Mouse (Mus musculus): Measurements from ENCODE around the gene Rbm47.

DNA sequence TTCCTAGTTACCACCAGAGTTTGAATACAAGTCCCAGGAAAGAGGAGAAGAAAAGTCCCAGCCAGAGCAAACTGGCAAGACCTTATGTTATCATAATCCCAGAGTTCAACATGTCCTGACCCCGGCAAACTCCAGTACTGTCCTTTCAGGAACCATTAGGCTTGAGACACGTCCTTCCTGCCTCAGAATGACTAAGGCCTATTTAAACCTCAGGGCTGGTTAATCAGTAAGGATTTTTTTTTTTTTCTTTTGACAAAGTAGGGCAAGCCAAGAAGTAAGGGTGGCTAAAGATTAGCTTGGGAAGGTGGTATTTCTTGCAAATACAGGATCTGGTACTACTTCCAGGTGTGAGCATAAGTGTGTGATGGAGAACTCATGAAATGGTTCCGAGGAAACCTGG, 158.9 kb downstream of the Rbm47 start:
- TF ChIP-seq CTCF (IDR thresholded peaks at IDR 0.05; ENCODE audit: control insufficient read depth, insufficient read depth, insufficient replicate concordance, low read depth, low read length): no peak
- no peak for TF ChIP-seq POLR2A (IDR thresholded peaks at IDR 0.05; ENCODE audit: control insufficient read depth, low read depth, low read length)
